Mouse (Mus musculus) heart, postnatal 0 days (tissue): ENCODE data around the gene L3mbtl3. TPM values are rescaled to one million over a fixed set of nuclear protein-coding genes. Genes with fewer than 3 reads are reported as not detected.

Experiments
- ATAC-seq: fragments of 200-750 bp; cut with Nextera tagmentation; 2 replicates; pipeline ENCODE4 v1.8.0; 2017; ENCODE audit warnings: low read depth, moderate number of reproducible peaks, moderate library complexity; ENCODE audit not compliant: insufficient read depth
- DNase-seq: peaks from one replicate; pipeline ENCODE4 v3.0.0-alpha.2; 2016; ENCODE audit warnings: low spot score
- H3K27ac ChIP-seq: fragments of 300-500 bp; sonication (generic); 2 replicates; pipeline ENCODE4 v1.5.1; 2014; ENCODE audit warnings: low read depth, mild to moderate bottlenecking
- H3K27me3 ChIP-seq: fragments of 300-500 bp; sonication (generic); 2 replicates; pipeline ENCODE4 v1.6.1; 2014; ENCODE audit warnings: low read length, mixed read lengths; ENCODE audit not compliant: control insufficient read depth, insufficient read depth
- H3K36me3 ChIP-seq: fragments of 300-500 bp; sonication (generic); replicated peaks from 2 replicates; pipeline ENCODE4 v1.6.1; 2014; ENCODE audit warnings: low read length, mixed read lengths; ENCODE audit not compliant: control insufficient read depth, insufficient read depth
- H3K4me1 ChIP-seq: fragments of 300-500 bp; sonication (generic); 2 replicates; pipeline ENCODE4 v1.6.1; 2014; ENCODE audit warnings: antibody characterized with exemption; ENCODE audit not compliant: control insufficient read depth, insufficient read depth
- H3K4me2 ChIP-seq: fragments of 300-500 bp; sonication (generic); 2 replicates; pipeline ENCODE4 v1.6.1; 2014; ENCODE audit warnings: low read depth, mild to moderate bottlenecking, low read length, moderate library complexity
- H3K4me3 ChIP-seq: fragments of 300-500 bp; sonication (generic); 2 replicates; pipeline ENCODE4 v1.5.1; 2014; ENCODE audit warnings: low read depth, low read length
- H3K9ac ChIP-seq: fragments of 300-500 bp; sonication (generic); replicated peaks from 2 replicates; pipeline ENCODE4 v1.6.1; 2014; ENCODE audit warnings: low read depth, low read length, mixed read lengths
- H3K9me3 ChIP-seq: fragments of 300-500 bp; sonication (generic); replicated peaks from 2 replicates; pipeline ENCODE4 v1.6.1; 2016; ENCODE audit warnings: low read length; ENCODE audit not compliant: control insufficient read depth
- CTCF ChIP-seq: IDR thresholded peaks from 2 replicates; pipeline ENCODE4 v1.5.1; 2016; ENCODE audit warnings: antibody characterized with exemption, control low read depth, low read depth
- EP300 ChIP-seq: IDR thresholded peaks from 2 replicates; pipeline ENCODE4 v1.6.1; 2016; ENCODE audit warnings: antibody characterized with exemption, low read depth
- WGBS: fragments of 180-500 bp; shearing (Covaris S2); extraction: QIAGEN DNeasy Blood & Tissue Kit; methylation state at CpG from one replicate; pipeline ENCODE4 v1.1.7; 2014; 5-methylcytosine and 5-hydroxymethylcytosine counted together
- polyA plus RNA-seq: library from polyadenylated mRNA; unstranded; fragments of >200 nt; fragmentation: Nextera tagmentation; extraction: Ambion mirVana; gene quantifications from 2 replicates; pipeline ENCODE4 v1.2.1, GENCODE M21; 2015
- total RNA-seq: library from RNA; depleted of rRNA; stranded (reverse); fragments of >200 nt; gene quantifications from 2 replicates; pipeline ENCODE4 v1.2.3, GENCODE M21; 2014; ENCODE audit warnings: low replicate concordance

The L3mbtl3 gene
- total and polyA plus RNA-seq, 2 experiments from 2014 or later = 5.2 to 9.7 TPM

- Histone ChIP-seq H3K4me1 (no peaks in the 10 kb centered on the region), H3K36me3 (0 out of 2 replicates have a peak, but pooled peaks cover 4% of the 10 kb centered on the region), H3K4me3 (no peak overlapping the region), H3K27ac (peak overlapping the region; percentile 25; the same call in 1 of the 2 replicates), H3K9me3 (no peaks in the 10 kb centered on the region), H3K4me2 (no peak overlapping the region), H3K9ac (no peak overlapping the region), H3K27me3 (no peaks in the 10 kb centered on the region)
- no peak for TF ChIP-seq CTCF
- DNase-seq (no peak), ATAC-seq (no peak)
- WGBS = 85% methylated on average over 7 of the region's 7 CpGs
These were observed 24.5 kb downstream of the L3mbtl3 start for GRCm38 (mm10) chr10:26351129-26351738.

- no peak for DNase-seq
These were observed 25.6 kb downstream of the L3mbtl3 start for GRCm38 (mm10) chr10:26350153-26350552.

GRCm38 (mm10) chr10:26347614-26348013 lies 28.2 kb downstream of the L3mbtl3 start:
- no peaks in the 10 kb centered on the region for H3K27me3 ChIP-seq
- no peak overlapping the region for H3K4me2 ChIP-seq
- WGBS = 40% methylated on average over 7 of the region's 7 CpGs
- H3K9me3 ChIP-seq = no peaks in the 10 kb centered on the region
- H3K27ac ChIP-seq = no peak overlapping the region
- TF ChIP-seq EP300 (no peak), CTCF (no peak)
- H3K4me1 ChIP-seq = no peaks in the 10 kb centered on the region
- H3K4me3 ChIP-seq = no peak overlapping the region
- ATAC-seq (no peak), DNase-seq (no peak)
- H3K36me3 ChIP-seq = 0 out of 2 replicates have a peak, but pooled peaks cover 17% of the 10 kb centered on the region
- no peak overlapping the region for H3K9ac ChIP-seq

More at GRCm38 (mm10) chr10:26350153-26350552, 25.6 kb downstream of the L3mbtl3 start:
- Histone ChIP-seq H3K27ac (no peak overlapping the region), H3K4me3 (no peak overlapping the region), H3K9ac (no peak overlapping the region), H3K4me1 (no peaks in the 10 kb centered on the region), H3K9me3 (no peaks in the 10 kb centered on the region), H3K27me3 (no peaks in the 10 kb centered on the region), H3K4me2 (no peak overlapping the region), H3K36me3 (0 out of 2 replicates have a peak, but pooled peaks cover 4% of the 10 kb centered on the region)
- TF ChIP-seq CTCF (no peak), EP300 (no peak)
- WGBS = 78% methylated on average over 1 of the region's 1 CpGs
- ATAC-seq = no peak

GRCm38 (mm10) chr10:26345879-26346278 lies 29.9 kb downstream of the L3mbtl3 start:
- peak; percentile 19; the same call in 1 of the 2 replicates for TF ChIP-seq CTCF
- TF ChIP-seq EP300 = no peak
- H3K9ac ChIP-seq = no peak overlapping the region
- H3K4me1 ChIP-seq = no peaks in the 10 kb centered on the region
- H3K36me3 ChIP-seq = 0 out of 2 replicates have a peak, but pooled peaks cover 21% of the 10 kb centered on the region
- no peaks in the 10 kb centered on the region for H3K9me3 ChIP-seq
- H3K27ac ChIP-seq = no peak overlapping the region
- no peak overlapping the region for H3K4me3 ChIP-seq
- ATAC-seq (no peak), DNase-seq (no peak)
- H3K4me2 ChIP-seq = no peak overlapping the region
- WGBS = 84% methylated on average over 1 of the region's 1 CpGs
- no peaks in the 10 kb centered on the region for H3K27me3 ChIP-seq

GRCm38 (mm10) chr10:26337896-26338503 lies 37.8 kb downstream of the L3mbtl3 start:
- no peak overlapping the region for H3K27ac ChIP-seq
- no peaks in the 10 kb centered on the region for H3K4me1 ChIP-seq
- DNase-seq (no peak), ATAC-seq (no peak)
- TF ChIP-seq CTCF (no peak), EP300 (no peak)
- 82% methylated on average over 23 of the region's 23 CpGs for WGBS
- H3K9me3 ChIP-seq = no peaks in the 10 kb centered on the region
- H3K4me3 ChIP-seq = no peak overlapping the region
- H3K27me3 ChIP-seq = no peaks in the 10 kb centered on the region
- no peak overlapping the region for H3K4me2 ChIP-seq
- no peak overlapping the region for H3K9ac ChIP-seq
- H3K36me3 ChIP-seq = peaks cover 49% of the 10 kb centered on the region
